Mouse (Mus musculus) erythroblast, embryonic 14.5 days (primary cell): Measurements from ENCODE around the gene Psme3. TPM values are rescaled to one million over a fixed set of nuclear protein-coding genes. Genes with fewer than 3 reads are reported as not detected.

Experiments
- H3K27me3 ChIP-seq: 2 replicates; pipeline ENCODE4 v1.6.1; 2012; ENCODE audit warnings: inconsistent platforms; ENCODE audit not compliant: control insufficient read depth
- H3K36me3 ChIP-seq: 2 replicates; pipeline ENCODE4 v1.6.1; 2012; ENCODE audit warnings: mild to moderate bottlenecking, inconsistent platforms; ENCODE audit not compliant: control insufficient read depth
- H3K4me1 ChIP-seq: 2 replicates; pipeline ENCODE4 v1.6.1; 2012; ENCODE audit warnings: inconsistent platforms; ENCODE audit not compliant: control insufficient read depth
- H3K4me3 ChIP-seq: replicated peaks from 2 replicates; pipeline ENCODE3; 2012; ENCODE audit warnings: moderate library complexity, mild to moderate bottlenecking, inconsistent platforms
- H3K9me3 ChIP-seq: 2 replicates; pipeline ENCODE4 v1.6.1; 2012; ENCODE audit warnings: low read length, inconsistent platforms, mixed read lengths; ENCODE audit not compliant: control insufficient read depth
- GATA1 ChIP-seq: IDR thresholded peaks from 2 replicates; pipeline ENCODE4 v1.6.1; 2012; ENCODE audit warnings: low read length, inconsistent platforms, mixed read lengths
- TAL1 ChIP-seq: IDR thresholded peaks from 3 replicates; pipeline ENCODE4 v1.6.1; 2012; ENCODE audit warnings: low read length, inconsistent platforms, mixed read lengths
- polyA plus RNA-seq: library from polyadenylated mRNA; stranded (reverse); fragments of >175 nt; gene quantifications from 2 replicates; pipeline ENCODE4 v1.2.3, GENCODE M21; 2012

Gene Psme3
- polyA plus RNA-seq, 1 experiment, result 26.2 TPM

DNA sequence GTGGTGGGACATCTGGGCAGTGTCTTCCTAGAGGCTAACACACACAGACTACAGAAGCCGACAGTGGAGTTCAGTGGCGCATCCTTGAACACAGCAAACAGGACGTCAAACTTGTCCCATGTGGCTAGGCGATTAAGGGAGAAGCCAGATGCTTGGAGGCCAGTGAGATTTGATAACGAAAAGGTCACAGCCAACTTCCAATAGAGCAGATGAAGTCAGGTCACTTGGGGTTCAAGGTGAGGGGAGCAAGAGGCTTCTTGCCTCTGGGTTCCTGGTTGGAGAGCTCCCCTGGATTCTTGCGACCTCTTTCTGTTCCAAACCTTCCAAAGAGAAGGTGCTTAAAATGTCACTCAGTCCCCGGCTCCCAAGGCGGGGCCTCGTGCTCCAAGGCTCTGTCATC, 43.8 kb downstream of the Psme3 start:
- Histone ChIP-seq H3K4me1 (peaks cover 11% of the 10 kb centered on the region), H3K9me3 (no peaks in the 10 kb centered on the region)

DNA sequence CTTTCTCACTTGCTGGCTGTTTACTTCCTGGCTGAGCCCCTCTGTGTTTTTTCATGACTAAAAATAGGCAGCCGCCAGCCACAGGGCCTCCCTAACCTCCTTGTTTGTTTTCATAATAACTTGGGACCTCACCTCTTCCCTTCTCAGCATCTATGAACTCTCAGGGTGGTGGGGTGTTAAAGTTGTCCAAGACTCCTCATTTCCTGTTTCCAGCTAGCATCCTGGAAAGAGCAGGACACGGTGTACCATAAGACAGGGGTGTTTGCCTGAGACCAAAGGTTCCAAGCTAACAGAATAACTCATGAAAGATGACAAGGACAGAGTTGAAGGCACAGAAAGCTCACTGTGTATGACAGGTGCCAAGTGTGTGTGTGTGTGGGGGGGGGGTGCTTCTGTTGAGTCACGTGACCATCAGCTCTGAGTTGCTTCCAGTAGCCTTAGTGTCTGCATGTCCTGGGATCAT, 44.7 kb downstream of the Psme3 start:
- peaks cover 14% of the 10 kb centered on the region for H3K4me1 ChIP-seq
- no peaks in the 10 kb centered on the region for H3K9me3 ChIP-seq
- H3K4me3 ChIP-seq, result no peak overlapping the region
- H3K36me3 ChIP-seq, result no peaks in the 10 kb centered on the region
- no peak for TF ChIP-seq GATA1
- TF ChIP-seq TAL1, result no peak
- H3K27me3 ChIP-seq, result no peaks in the 10 kb centered on the region; the same call in 1 of the 2 replicates

More for the DNA sequence above, 43.8 kb downstream of the Psme3 start:
- Histone ChIP-seq H3K36me3 (no peaks in the 10 kb centered on the region), H3K4me3 (no peak overlapping the region), H3K27me3 (no peaks in the 10 kb centered on the region; the same call in 1 of the 2 replicates)
- no peak for TF ChIP-seq GATA1
- TF ChIP-seq TAL1, result no peak

DNA sequence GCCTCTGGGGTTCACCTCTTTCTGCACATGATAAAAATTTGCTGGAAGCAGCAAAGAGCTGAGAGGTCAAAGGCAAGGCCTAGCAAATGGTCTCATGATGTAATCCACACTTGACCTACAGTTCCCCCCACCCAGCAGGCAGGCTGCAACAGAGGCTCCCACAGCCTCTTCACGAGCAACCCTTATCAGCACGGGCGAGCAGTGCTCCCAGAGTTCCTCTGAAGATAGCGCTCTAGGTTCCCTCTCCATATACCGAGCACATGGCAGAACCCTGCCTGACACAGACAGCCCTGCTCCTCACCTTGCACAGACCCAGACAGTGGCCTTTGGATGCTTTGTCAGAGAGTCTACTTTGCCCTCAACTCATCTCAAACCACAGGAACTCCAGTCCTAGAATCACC, 48.5 kb downstream of the Psme3 start:
- no peak overlapping the region for H3K4me3 ChIP-seq
- no peaks in the 10 kb centered on the region for H3K36me3 ChIP-seq
- H3K9me3 ChIP-seq, result no peaks in the 10 kb centered on the region
- peaks cover 10% of the 10 kb centered on the region for H3K4me1 ChIP-seq
- TF ChIP-seq TAL1 (no peak), GATA1 (no peak)
- no peaks in the 10 kb centered on the region for H3K27me3 ChIP-seq

DNA sequence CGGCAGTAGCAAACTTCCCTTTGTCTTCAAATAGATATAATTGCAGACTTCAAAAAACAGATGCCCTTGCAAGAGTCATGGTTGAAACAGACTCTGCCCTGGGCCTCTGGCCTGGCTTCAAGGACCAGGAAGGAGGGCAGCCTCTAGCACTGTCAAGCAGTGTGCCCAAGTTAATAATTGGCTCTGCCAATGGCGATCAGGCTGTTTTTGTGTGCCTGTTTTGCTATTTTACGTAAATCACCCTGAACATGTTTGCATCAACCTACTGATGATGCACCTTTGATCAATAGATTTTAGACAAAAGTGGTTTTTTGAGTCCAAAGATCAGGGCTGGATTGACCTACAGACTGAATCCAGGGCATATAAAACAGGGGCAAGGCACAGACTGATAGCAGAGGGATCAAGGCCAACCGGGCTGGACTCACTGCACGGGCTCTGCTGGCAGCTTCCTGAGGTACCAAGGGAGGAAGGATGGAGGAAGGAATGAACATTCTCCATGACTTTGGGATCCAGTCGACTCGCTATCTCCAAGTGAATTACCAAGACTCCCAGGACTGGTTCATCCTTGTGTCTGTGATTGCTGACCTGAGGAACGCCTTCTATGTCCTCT, 51.4 kb downstream of the Psme3 start, which contains the start of gene G6pc:
Gene G6pc, plus strand, starts transcription at position 236 of the 610 bp plus-strand sequence.
- peaks cover 10% of the 10 kb centered on the region for H3K4me1 ChIP-seq
- no peaks in the 10 kb centered on the region for H3K9me3 ChIP-seq
- H3K27me3 ChIP-seq, result no peaks in the 10 kb centered on the region
- TF ChIP-seq TAL1, result no peak
- no peak for TF ChIP-seq GATA1
- no peaks in the 10 kb centered on the region for H3K36me3 ChIP-seq
- no peak within 1 kb of the TSS for H3K4me3 ChIP-seq

DNA sequence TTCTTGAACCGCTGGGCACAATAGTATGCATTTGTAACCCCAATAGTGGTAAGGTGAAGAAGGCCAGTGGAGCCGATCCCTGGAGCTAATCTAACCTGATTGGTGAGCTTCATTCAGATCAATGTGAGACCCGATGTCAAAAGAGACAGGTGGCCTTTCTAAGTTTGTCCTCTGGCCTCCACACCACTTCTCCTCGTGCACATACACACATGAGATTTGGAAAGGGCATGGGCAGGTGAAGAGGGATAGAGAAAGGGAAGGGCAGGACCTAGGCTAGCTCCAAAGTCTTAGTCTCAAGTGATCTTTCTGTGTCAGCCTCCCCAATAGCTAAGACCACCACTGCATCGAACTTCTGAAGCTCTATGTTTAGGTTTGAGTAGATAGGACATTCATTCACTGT, 54.1 kb downstream of the Psme3 start:
- Histone ChIP-seq H3K4me3 (no peak overlapping the region), H3K9me3 (no peaks in the 10 kb centered on the region), H3K27me3 (peaks cover 2% of the 10 kb centered on the region; the same call in 1 of the 2 replicates), H3K4me1 (no peaks in the 10 kb centered on the region), H3K36me3 (no peaks in the 10 kb centered on the region)
- TF ChIP-seq TAL1, result no peak
- TF ChIP-seq GATA1, result no peak

Other genes starting within 250 kb of the Psme3 start
- 0.05 and 0.14 TPM in 2 replicates for gene Naglu, start 246.2 kb upstream of the Psme3 start, polyA plus RNA-seq
- gene Hsd17b1, start 237.8 kb upstream of the Psme3 start, polyA plus RNA-seq, result 0.04 and 0.06 TPM in 2 replicates
- 0.65 and 0.87 TPM in 2 replicates for gene Coasy, start 233.6 kb upstream of the Psme3 start, polyA plus RNA-seq
- gene Mlx, start 228.9 kb upstream of the Psme3 start, polyA plus RNA-seq, result 1.4 and 1.7 TPM in 2 replicates
- 3.9 and 5.2 TPM in 2 replicates for gene Psmc3ip, start 220.8 kb upstream of the Psme3 start, polyA plus RNA-seq
- 1.6 and 1.7 TPM in 2 replicates for gene Retreg3, start 196.3 kb upstream of the Psme3 start, polyA plus RNA-seq
- gene Tubg1, start 196.3 kb upstream of the Psme3 start, polyA plus RNA-seq, result 22.0 and 23.7 TPM in 2 replicates
- gene Tubg2, start 160.3 kb upstream of the Psme3 start, polyA plus RNA-seq, result not detected in 2 replicates
- gene Cntnap1, start 145.7 kb upstream of the Psme3 start, polyA plus RNA-seq, result 0.01 TPM in 1 of 2 replicates, not detected in the other
- gene Plekhh3, start 144.9 kb upstream of the Psme3 start, polyA plus RNA-seq, result 0.15 and 0.21 TPM in 2 replicates
- 0.02 TPM in 1 of 2 replicates, not detected in the other for gene Ccr10, start 140.8 kb upstream of the Psme3 start, polyA plus RNA-seq
- 0.71 and 0.74 TPM in 2 replicates for gene Ezh1, start 89.8 kb upstream of the Psme3 start, polyA plus RNA-seq
- 0.07 and 0.09 TPM in 2 replicates for gene Ramp2, start 70.2 kb upstream of the Psme3 start, polyA plus RNA-seq
- 16.1 and 19.2 TPM in 2 replicates for gene Vps25, start 62.5 kb upstream of the Psme3 start, polyA plus RNA-seq
- gene Wnk4, start 55.6 kb upstream of the Psme3 start, polyA plus RNA-seq, result 14.8 and 19.5 TPM in 2 replicates
- gene Cntd1, start 37.2 kb upstream of the Psme3 start, polyA plus RNA-seq, result 0.02 TPM in 1 of 2 replicates, not detected in the other
- 2.2 and 4.5 TPM in 2 replicates for gene Coa3, start 37.1 kb upstream of the Psme3 start, polyA plus RNA-seq
- gene Becn1, start 13.9 kb upstream of the Psme3 start, polyA plus RNA-seq, result 17.9 and 19.6 TPM in 2 replicates
- gene Aoc2, start 8.8 kb downstream of the Psme3 start, polyA plus RNA-seq, result 1.9 and 2.8 TPM in 2 replicates
- gene Aoc3, start 14.4 kb downstream of the Psme3 start, polyA plus RNA-seq, result 0.02 and 0.06 TPM in 2 replicates
- gene G6pc, start 51.3 kb downstream of the Psme3 start, polyA plus RNA-seq, result not detected in 2 replicates
- gene Aarsd1, start 101.4 kb downstream of the Psme3 start, polyA plus RNA-seq, result 2.9 and 3.7 TPM in 2 replicates
- gene Gm27029, start 108.6 kb downstream of the Psme3 start, polyA plus RNA-seq, result 3.6 and 3.7 TPM in 2 replicates
- 0.20 and 0.24 TPM in 2 replicates for gene Rundc1, start 108.9 kb downstream of the Psme3 start, polyA plus RNA-seq
- gene Ptges3l, start 109.1 kb downstream of the Psme3 start, polyA plus RNA-seq, result not detected in 2 replicates
- 28.9 and 48.8 TPM in 2 replicates for gene Rpl27, start 126.1 kb downstream of the Psme3 start, polyA plus RNA-seq
- 1.6 and 2.1 TPM in 2 replicates for gene Ifi35, start 132.2 kb downstream of the Psme3 start, polyA plus RNA-seq
- gene Rnd2, start 148.8 kb downstream of the Psme3 start, polyA plus RNA-seq, result 0.09 and 0.16 TPM in 2 replicates
- 0.69 and 0.80 TPM in 2 replicates for gene Vat1, start 150.0 kb downstream of the Psme3 start, polyA plus RNA-seq
- 0.40 and 0.44 TPM in 2 replicates for gene Brca1, start 235.7 kb downstream of the Psme3 start, polyA plus RNA-seq
- 2.0 and 5.3 TPM in 2 replicates for gene Nbr1, start 235.9 kb downstream of the Psme3 start, polyA plus RNA-seq